ENCODE assay signal across 13 mouse cellular contexts in genomic region chr4:32326860-32327259, GRCm38 (mm10).
DNase-seq lines count a peak whose midpoint lies in the region; ATAC-seq and TF ChIP-seq lines count a peak whose summit lies in the region.
"Had no signal": no experiment of that assay in that cellular context is flagged by ENCODE, and none has a peak within 500 bp of the region (broad histone marks: within the 10 kb centered on the region; RNA-seq: fewer than 3 reads in every experiment).

No protein-coding gene starts in this region.

- intact Hi-C loops in left cerebral cortex, adult 2 months (cut with DNase I), result no loop called here
- intact Hi-C loops in left cerebral cortex, postnatal 4 days (cut with DNase I), result no loop called here
- intact Hi-C loops in gastrocnemius, postnatal 36 days (cut with DNase I), result no loop called here

- H3K27ac ChIP-seq in left cerebral cortex, adult 2 months, result peak overlapping the region; percentile 69
- peak overlapping the region; percentile 87 for H3K27ac ChIP-seq in forebrain, embryonic 12.5 days
- H3K27ac ChIP-seq in hindbrain, postnatal 0 days, result peak overlapping the region; percentile 79
- H3K27ac ChIP-seq: limb, embryonic 12.5 days had no signal

- WGBS in forebrain, embryonic 12.5 days, result 4% methylated on average over 3 of the region's 3 CpGs
- WGBS in hindbrain, postnatal 0 days, result 15% methylated on average over 3 of the region's 3 CpGs

- DNase-seq in left cerebral cortex, adult 2 months (ENCODE audit: extremely low spot score in 1 of 2, low spot score in 2 of 2), result no peak
- DNase-seq in left cerebral cortex, postnatal 4 days, result no peak
- DNase-seq in hindbrain, postnatal 0 days (ENCODE audit: low spot score), result peak; percentile 28
- peak; percentile 34 for DNase-seq in retina, embryonic 14.5 days (ENCODE audit: low spot score)
- DNase-seq in gastrocnemius, adult 18-20 months (ENCODE audit: low spot score), result no peak
- no peak for DNase-seq in adrenal gland, adult 2 months
- no peak for DNase-seq in gastrocnemius, postnatal 36 days
- DNase-seq: adrenal gland, postnatal 14 days had no signal

- no peak overlapping the region for H3K4me3 ChIP-seq in left cerebral cortex, adult 2 months
- H3K4me3 ChIP-seq in forebrain, embryonic 12.5 days (replicated peaks), result no peak overlapping the region
- H3K4me3 ChIP-seq in hindbrain, postnatal 0 days (ENCODE audit: low read length), result no peak overlapping the region
- H3K4me3 ChIP-seq: limb, embryonic 12.5 days; lung, embryonic 15.5 days had no signal

- no peak overlapping the region for H3K4me2 ChIP-seq in forebrain, embryonic 12.5 days
- H3K4me2 ChIP-seq in hindbrain, postnatal 0 days (ENCODE audit: low read depth, low read length), result 0 out of 2 replicates have a peak overlapping the region, but pooled peaks have one; percentile 14
- H3K4me2 ChIP-seq: limb, embryonic 12.5 days; lung, embryonic 15.5 days had no signal

- no peaks in the 10 kb centered on the region for H3K9me3 ChIP-seq in forebrain, embryonic 12.5 days
- H3K9me3 ChIP-seq in hindbrain, postnatal 0 days (ENCODE audit: low read length), result no peaks in the 10 kb centered on the region
- H3K9me3 ChIP-seq: lung, embryonic 15.5 days had no signal

- H3K27me3 ChIP-seq in forebrain, embryonic 12.5 days, result no peaks in the 10 kb centered on the region
- H3K27me3 ChIP-seq in hindbrain, postnatal 0 days (ENCODE audit: insufficient read depth, low read length), result no peaks in the 10 kb centered on the region
- H3K27me3 ChIP-seq: CH12.LX; limb, embryonic 12.5 days; lung, embryonic 15.5 days had no signal

- no peak for TF ChIP-seq CTCF in left cerebral cortex, adult 2 months (IDR thresholded peaks at IDR 0.05)
- no peak for TF ChIP-seq CTCF in hindbrain, postnatal 0 days (IDR thresholded peaks at IDR 0.05; ENCODE audit: low read depth)

- peak overlapping the region; percentile 13; the same call in 1 of the 2 replicates for H3K9ac ChIP-seq in forebrain, embryonic 12.5 days
- no peak overlapping the region for H3K9ac ChIP-seq in hindbrain, postnatal 0 days (replicated peaks; ENCODE audit: low read length)
- H3K9ac ChIP-seq: limb, embryonic 12.5 days; lung, embryonic 15.5 days had no signal

- peaks cover 5% of the 10 kb centered on the region; the same call in 1 of the 2 replicates for H3K36me3 ChIP-seq in forebrain, embryonic 12.5 days (replicated peaks)
- no peaks in the 10 kb centered on the region for H3K36me3 ChIP-seq in hindbrain, postnatal 0 days (ENCODE audit: insufficient read depth, low read length)
- H3K36me3 ChIP-seq: lung, embryonic 15.5 days had no signal

- peaks cover 49% of the 10 kb centered on the region for H3K4me1 ChIP-seq in forebrain, embryonic 12.5 days
- peaks cover 14% of the 10 kb centered on the region for H3K4me1 ChIP-seq in hindbrain, postnatal 0 days (ENCODE audit: insufficient read depth, low read length)

- ATAC-seq in forebrain, embryonic 12.5 days (ENCODE audit: low FRiP score), result peak; percentile 39
- peak; percentile 56 for ATAC-seq in hindbrain, postnatal 0 days
- ATAC-seq: inflammation-experienced regulatory T-cells, adult 6 months had no signal

Comparison
In these comparisons a context has a peak if more than half of its experiments do, and no peak if none do; other contexts are left out.
1. DNase-seq: peak in hindbrain, postnatal 0 days (single experiment) and retina, embryonic 14.5 days (single experiment); none in left cerebral cortex, adult 2 months (0 of 2), left cerebral cortex, postnatal 4 days (single experiment), gastrocnemius, adult 18-20 months (single experiment), adrenal gland, adult 2 months (single experiment) and gastrocnemius, postnatal 36 days (0 of 2).
2. Peak in every context shown above with its lines, with median percentiles within 50 percentile points of each other: H3K27ac ChIP-seq.